Comparison of ENCODE assay signal across 8 mouse cellular contexts in genomic region chr6:37589340-37589962, GRCm38 (mm10). TPM values are rescaled to one million over a fixed set of nuclear protein-coding genes. Genes with fewer than 3 reads are reported as not detected.
DNase-seq lines count a peak whose midpoint lies in the region; ATAC-seq lines count a peak whose summit lies in the region.

No protein-coding gene starts in this region.

- H3K27ac ChIP-seq in hindbrain, embryonic 14.5 days = peak overlapping the region; percentile 82

- 0% methylated on average over 4 of the region's 4 CpGs for WGBS in hindbrain, embryonic 14.5 days

- peak; percentile 55; the same call in 1 of the 2 replicates for ATAC-seq in frontal cortex, adult (ENCODE audit: low TSS enrichment)
- peak; percentile 88 for ATAC-seq in hindbrain, embryonic 14.5 days (ENCODE audit: low FRiP score)
- peak; percentile 99 for ATAC-seq in megakaryocyte progenitor cell, adult 5-6 weeks (replicated peaks; ENCODE audit: poor library complexity)
- no peak for ATAC-seq in erythroid progenitor cell, adult 5-6 weeks (replicated peaks; ENCODE audit: low FRiP score, poor library complexity, severe bottlenecking)

- H3K27me3 ChIP-seq in hindbrain, embryonic 14.5 days (ENCODE audit: control insufficient read depth, insufficient read depth, low read length) = no peaks in the 10 kb centered on the region

- no peak overlapping the region for H3K4me3 ChIP-seq in hindbrain, embryonic 14.5 days (replicated peaks; ENCODE audit: low read length)

- no peak overlapping the region; the same call in 1 of the 2 replicates for H3K9ac ChIP-seq in hindbrain, embryonic 14.5 days

- no peak overlapping the region for H3K4me2 ChIP-seq in hindbrain, embryonic 14.5 days (replicated peaks)

- H3K9me3 ChIP-seq in hindbrain, embryonic 14.5 days (ENCODE audit: control insufficient read depth, low read length) = no peaks in the 10 kb centered on the region

- H3K36me3 ChIP-seq in hindbrain, embryonic 14.5 days (replicated peaks; ENCODE audit: control insufficient read depth, insufficient read depth) = no peaks in the 10 kb centered on the region

- peak; percentile 94 for DNase-seq in ZHBTc4 (ENCODE audit: low read depth, low spot score)
- DNase-seq in cerebellum, adult 8-10 months = peak; percentile 36
- DNase-seq in hindbrain, embryonic 14.5 days (ENCODE audit: low spot score) = peak; percentile 93
- DNase-seq in layer of hippocampus, postnatal 25 days (ENCODE audit: extremely low spot score in 1 of 2, low spot score in 1 of 2) = peak; percentile 22 to 49
- DNase-seq in right cerebral cortex, adult 18-20 months = peak; percentile 56

- H3K4me1 ChIP-seq in hindbrain, embryonic 14.5 days (replicated peaks; ENCODE audit: control insufficient read depth, insufficient read depth, low read length) = peaks cover 28% of the 10 kb centered on the region

RNA-seq across cellular contexts. Expression of gene Akr1d1, which starts 59.5 kb away (rescaled TPM):
- polyA plus RNA-seq in hindbrain, embryonic 14.5 days (2014; fragmentation: Nextera tagmentation; extraction: Ambion mirVana) = not detected in 2 replicates
- not detected for total RNA-seq in layer of hippocampus, postnatal 25 days (2021)
- total RNA-seq in megakaryocyte progenitor cell, adult 5-6 weeks (2015) = not detected in 2 replicates
- total RNA-seq in megakaryocyte progenitor cell, adult 5-6 weeks (2017) = not detected in 2 replicates
- total RNA-seq in erythroid progenitor cell, adult 5-6 weeks (2015; ENCODE audit: low replicate concordance) = not detected in 2 replicates
- total RNA-seq in erythroid progenitor cell, adult 5-6 weeks (2017; ENCODE audit: low replicate concordance) = not detected in 2 replicates

Comparison
In these comparisons a context has a peak if more than half of its experiments do, and no peak if none do; other contexts are left out.
1. DNase-seq: peak in every context shown above with its lines; median percentile 94 in ZHBTc4; 93 in hindbrain, embryonic 14.5 days; 56 in right cerebral cortex, adult 18-20 months; 36 in cerebellum, adult 8-10 months; 36 in layer of hippocampus, postnatal 25 days.